Mouse (Mus musculus) testis, postnatal 10 days (tissue): ENCODE data around the gene Tnfrsf14.

Experiments used
- DNase-seq: peaks from one replicate; pipeline ENCODE4 v3.0.0; 2021; ENCODE audit warnings: low spot score

The Tnfrsf14 gene

GRCm38 (mm10) chr4:154948940-154949588 is 20.7 kb upstream of the Tnfrsf14 start:
- DNase-seq, result no peak

- no peak for DNase-seq
Observed at GRCm38 (mm10) chr4:154948066-154948939, 19.9 kb upstream of the Tnfrsf14 start.

GRCm38 (mm10) chr4:154946319-154946718 is 18.0 kb upstream of the Tnfrsf14 start:
- DNase-seq, result peak; percentile 75

GRCm38 (mm10) chr4:154944121-154944590 is 15.8 kb upstream of the Tnfrsf14 start:
- DNase-seq, result peak; percentile 77

DNA sequence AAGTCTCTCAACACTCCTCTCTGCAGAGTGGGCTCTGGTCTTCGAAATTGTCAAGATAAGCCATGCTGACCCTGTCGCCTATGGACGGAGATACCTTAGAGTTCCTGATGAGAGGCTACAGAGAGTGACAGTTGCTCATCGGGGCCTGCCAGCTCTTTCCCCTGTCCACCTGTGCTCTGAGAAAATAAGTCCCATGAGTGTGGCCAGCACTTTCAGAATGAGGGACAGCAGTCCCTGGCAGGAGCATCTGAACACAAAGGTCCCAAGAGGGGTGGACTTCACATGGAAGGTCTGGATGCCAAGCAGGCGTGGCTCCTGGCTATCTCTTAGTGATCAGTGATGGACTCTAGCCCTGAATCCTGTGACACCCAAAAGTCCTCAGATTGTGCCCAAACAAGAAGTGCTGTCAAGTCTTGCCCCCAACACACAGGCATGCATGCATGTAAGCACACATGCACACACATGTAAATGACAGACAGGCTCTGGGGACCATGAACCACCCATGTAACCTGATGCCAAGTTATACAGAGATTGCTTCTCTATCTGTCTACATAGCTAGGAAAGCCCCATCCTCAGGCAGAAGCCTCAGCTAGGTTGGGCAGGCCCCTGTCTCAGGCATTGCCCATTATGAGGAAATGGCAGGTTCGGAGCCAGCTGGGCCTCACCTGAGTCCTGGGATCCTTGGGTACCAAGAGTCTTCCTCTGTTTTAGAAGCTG is 15.1 kb upstream of the Tnfrsf14 start:
- DNase-seq, result no peak

- DNase-seq, result no peak
Observed at GRCm38 (mm10) chr4:154942632-154943322, 14.4 kb upstream of the Tnfrsf14 start.

GRCm38 (mm10) chr4:154941831-154942230 is 13.5 kb upstream of the Tnfrsf14 start:
- no peak for DNase-seq

GRCm38 (mm10) chr4:154940156-154940555 is 11.8 kb upstream of the Tnfrsf14 start:
- no peak for DNase-seq

- no peak for DNase-seq
Observed at GRCm38 (mm10) chr4:154937746-154938145, 9.4 kb upstream of the Tnfrsf14 start.

DNA sequence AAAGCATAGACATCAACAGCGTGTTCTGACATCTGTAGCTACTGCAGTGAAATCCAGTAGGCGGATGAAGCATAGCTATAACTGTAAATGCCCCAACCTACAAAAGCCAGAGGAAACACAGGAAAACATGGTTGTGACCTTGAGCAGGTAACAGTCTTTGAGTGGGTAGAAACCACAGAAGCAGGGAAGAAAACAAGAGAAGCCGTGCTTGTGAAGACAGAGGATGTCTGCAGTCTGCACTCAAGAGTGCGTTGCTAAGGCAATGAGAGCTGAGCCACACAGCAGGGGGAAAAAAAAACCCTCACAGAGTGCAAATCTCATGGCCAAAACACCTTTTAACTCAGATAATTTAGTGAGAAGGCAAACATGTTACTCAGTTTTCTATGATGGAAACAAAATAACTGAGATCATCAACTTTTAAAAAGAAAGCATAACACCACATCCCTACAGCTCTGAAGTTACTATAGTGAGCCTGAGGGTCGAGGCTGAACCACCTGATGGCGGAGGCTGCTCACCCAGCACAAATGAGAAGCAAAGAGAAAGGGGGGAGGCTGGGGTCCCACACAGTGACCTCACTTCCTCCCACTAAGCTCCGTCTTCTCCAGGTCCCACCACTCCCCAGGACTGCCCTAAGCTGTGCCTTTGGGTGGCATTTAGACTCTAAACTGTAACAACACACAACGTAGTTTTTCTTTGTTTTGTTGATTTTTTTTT is 8.3 kb upstream of the Tnfrsf14 start:
- DNase-seq, result no peak

DNA sequence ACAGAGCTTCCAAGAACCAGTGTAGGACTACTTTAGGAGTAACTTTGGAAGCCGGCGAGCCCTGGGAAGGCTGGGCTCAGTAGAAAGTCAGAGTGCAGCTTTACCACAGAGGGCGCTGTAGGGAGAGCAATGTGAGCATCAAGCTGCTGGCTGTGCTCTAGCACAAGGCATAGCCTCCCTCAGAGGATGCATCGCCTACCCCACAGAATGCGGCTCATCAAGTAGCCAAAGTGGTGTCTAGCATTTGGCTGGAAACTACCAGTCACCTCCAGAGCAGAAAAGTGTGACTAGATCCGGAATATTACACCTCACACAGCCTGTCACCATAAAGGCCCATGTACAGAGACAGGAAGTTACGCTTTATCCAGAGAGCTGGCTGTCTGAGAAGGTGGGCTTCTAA is 7.4 kb upstream of the Tnfrsf14 start:
- DNase-seq, result no peak

GRCm38 (mm10) chr4:154934800-154935199 is 6.4 kb upstream of the Tnfrsf14 start:
- no peak for DNase-seq

- no peak for DNase-seq
Observed at GRCm38 (mm10) chr4:154933306-154933907, 5.0 kb upstream of the Tnfrsf14 start.

DNA sequence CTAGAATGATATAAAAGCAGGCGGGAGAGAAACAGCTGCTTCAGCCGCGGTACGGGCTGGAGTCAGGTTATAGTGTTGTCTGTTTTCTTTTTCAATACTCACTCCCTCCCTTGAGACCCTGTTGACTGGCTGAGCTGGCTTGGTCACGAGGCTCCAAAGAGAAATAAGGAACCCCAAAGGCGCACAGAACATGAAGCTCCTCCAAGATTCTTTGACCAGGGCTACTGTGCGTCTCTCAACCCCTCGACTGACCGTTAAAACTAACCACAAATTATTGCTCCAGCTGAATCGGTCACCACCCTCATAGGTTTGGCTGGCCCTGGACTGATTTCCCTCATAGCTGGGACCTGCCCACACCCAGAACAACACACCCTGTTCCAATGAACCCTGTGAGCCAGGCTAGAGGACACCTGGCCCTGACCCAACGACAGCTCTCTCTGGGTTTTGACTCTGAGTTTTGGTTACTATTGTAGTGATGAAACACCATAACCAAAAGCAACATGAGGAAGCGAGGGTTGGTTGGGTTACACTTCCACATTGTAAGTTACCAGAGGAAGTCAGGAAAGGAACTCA is 811 bp upstream of the Tnfrsf14 start:
- no peak for DNase-seq

DNA sequence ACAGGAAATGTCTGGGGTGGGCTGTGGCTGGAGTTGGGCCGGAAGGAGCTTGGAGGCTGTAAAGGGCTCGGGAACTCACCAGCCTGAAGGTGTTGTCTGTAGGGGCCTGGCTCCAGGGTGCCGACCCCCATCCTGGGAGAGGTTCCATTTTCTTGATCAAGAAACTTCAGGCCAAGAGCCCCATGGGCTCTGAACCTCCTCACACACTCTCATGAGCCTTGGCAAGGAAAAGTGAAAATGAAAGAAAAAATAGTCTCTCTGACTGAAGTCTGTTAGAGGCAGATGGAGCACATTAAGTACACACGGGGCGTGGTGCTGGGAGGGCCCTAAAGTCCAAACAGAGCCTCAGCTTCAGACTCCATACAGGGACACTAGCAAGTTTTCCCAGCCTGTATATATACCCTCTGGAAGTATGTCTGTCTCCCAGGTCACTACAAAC is 445 bp downstream of the Tnfrsf14 start:
- DNase-seq, result no peak

DNA sequence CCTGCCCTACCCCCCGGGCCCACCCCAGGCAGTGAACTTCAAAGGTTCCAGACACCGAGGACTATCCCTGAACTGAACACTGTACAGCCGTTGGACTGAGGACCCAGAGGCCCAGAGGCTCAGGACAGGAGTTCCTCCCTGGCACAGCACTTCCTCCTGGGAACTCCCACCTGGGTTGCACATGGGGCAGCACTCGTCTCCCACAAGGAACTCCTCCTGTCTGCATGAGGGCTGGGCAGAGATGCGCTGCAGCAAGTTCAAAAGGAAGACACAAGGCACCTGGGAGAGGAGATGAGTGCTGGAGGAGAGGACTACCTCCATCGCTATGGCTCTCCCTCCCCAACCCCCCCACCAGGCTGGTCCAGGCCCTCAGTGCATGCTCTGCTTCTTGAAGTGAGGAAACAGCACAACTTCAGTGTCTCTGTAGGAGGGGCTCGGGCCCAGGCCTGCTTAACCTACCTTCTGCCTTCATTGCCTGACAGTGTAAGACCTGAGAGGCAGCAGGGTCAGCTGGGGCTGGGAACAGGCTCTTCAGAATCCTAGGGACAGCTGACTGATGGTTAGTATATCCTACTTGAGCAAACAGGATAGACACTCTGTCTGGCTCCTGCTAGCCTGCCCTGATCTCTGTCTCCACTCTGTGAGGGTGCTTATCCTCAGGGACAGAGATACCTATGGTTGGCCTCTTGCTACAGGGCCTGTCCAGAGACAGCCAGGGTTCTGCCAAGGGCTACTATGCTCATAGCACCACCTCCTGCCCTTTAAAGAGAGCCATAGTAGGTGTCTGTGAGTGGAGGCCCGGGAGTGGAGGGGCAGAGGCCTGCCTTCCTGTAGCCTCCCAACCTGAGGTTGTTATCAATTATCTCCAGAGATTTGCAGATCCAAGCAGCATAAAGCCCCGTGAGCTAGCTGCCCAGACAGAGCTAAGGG is 1.1 kb downstream of the Tnfrsf14 start:
- no peak for DNase-seq

DNA sequence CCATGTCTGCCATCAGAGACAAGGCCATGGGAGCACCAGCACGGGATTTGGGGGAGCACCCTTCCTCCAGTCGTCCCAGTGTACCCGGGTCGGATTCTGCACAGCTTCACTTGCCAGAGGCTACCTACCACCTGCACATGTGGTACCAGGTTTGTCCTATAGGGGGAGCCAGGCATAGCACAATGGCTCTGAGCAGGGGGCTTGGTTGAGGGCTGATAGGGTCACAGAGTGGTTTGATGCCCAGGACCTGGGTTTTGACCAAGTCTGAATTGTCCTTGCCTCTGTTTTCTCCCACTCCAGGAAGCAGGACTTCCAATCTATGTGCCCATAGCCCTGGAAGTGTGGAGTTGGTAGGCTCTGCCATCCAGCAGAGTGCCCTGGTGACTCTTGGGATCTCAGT is 3.0 kb downstream of the Tnfrsf14 start:
- DNase-seq, result peak; percentile 61

- no peak for DNase-seq
Observed at GRCm38 (mm10) chr4:154922931-154923330, 5.4 kb downstream of the Tnfrsf14 start.

- DNase-seq, result no peak
Observed at GRCm38 (mm10) chr4:154922291-154922690, 6.1 kb downstream of the Tnfrsf14 start.
